Mouse (Mus musculus) hindbrain, embryonic 13.5 days (tissue): Measurements from ENCODE around the gene Spdl1. TPM values are rescaled to one million over a fixed set of nuclear protein-coding genes. Genes with fewer than 3 reads are reported as not detected.

Experiments used
- ATAC-seq: fragments of 200-750 bp; cut with Nextera tagmentation; 2 replicates; pipeline ENCODE4 v1.8.0; 2017; ENCODE audit warnings: moderate TSS enrichment; ENCODE audit not compliant: low FRiP score
- H3K27ac ChIP-seq: fragments of 300-500 bp; sonication (generic); 2 replicates; pipeline ENCODE4 v1.5.1; 2015; ENCODE audit warnings: inconsistent platforms, mild to moderate bottlenecking, moderate library complexity
- H3K27me3 ChIP-seq: fragments of 300-500 bp; sonication (generic); 2 replicates; pipeline ENCODE4 v1.6.1; 2015; ENCODE audit warnings: mild to moderate bottlenecking, inconsistent platforms
- H3K36me3 ChIP-seq: fragments of 300-500 bp; sonication (generic); 2 replicates; pipeline ENCODE4 v1.6.1; 2015; ENCODE audit warnings: mild to moderate bottlenecking, inconsistent platforms
- H3K4me1 ChIP-seq: fragments of 300-500 bp; sonication (generic); replicated peaks from 2 replicates; pipeline ENCODE4 v1.6.1; 2015; ENCODE audit warnings: inconsistent platforms
- H3K4me2 ChIP-seq: fragments of 300-500 bp; sonication (generic); 2 replicates; pipeline ENCODE4 v1.6.1; 2015; ENCODE audit warnings: inconsistent platforms, mild to moderate bottlenecking, moderate library complexity
- H3K4me3 ChIP-seq: fragments of 300-500 bp; sonication (generic); 2 replicates; pipeline ENCODE4 v1.5.1; 2015; ENCODE audit warnings: mild to moderate bottlenecking, inconsistent platforms
- H3K9ac ChIP-seq: fragments of 300-500 bp; sonication (generic); 2 replicates; pipeline ENCODE4 v1.6.1; 2015; ENCODE audit warnings: mild to moderate bottlenecking, inconsistent platforms
- H3K9me3 ChIP-seq: fragments of 300-500 bp; sonication (generic); 2 replicates; pipeline ENCODE4 v1.6.1; 2016; ENCODE audit warnings: inconsistent platforms
- WGBS: fragments of 180-500 bp; shearing (Covaris S2); methylation state at CpG from one replicate; pipeline ENCODE4 v1.1.7; 2015; 5-methylcytosine and 5-hydroxymethylcytosine counted together
- polyA plus RNA-seq: library from polyadenylated mRNA; unstranded; fragments of >200 nt; fragmentation: Nextera tagmentation; extraction: Ambion mirVana; gene quantifications from 2 replicates; pipeline ENCODE4 v1.2.1, GENCODE M21; 2015

Gene Spdl1
- polyA plus RNA-seq, 1 experiment from 2014 or later, result 5.4 TPM

- Histone ChIP-seq H3K27ac (no peak overlapping the region), H3K4me2 (no peak overlapping the region), H3K9ac (no peak overlapping the region), H3K27me3 (no peaks in the 10 kb centered on the region), H3K4me3 (no peak overlapping the region), H3K9me3 (no peaks in the 10 kb centered on the region), H3K4me1 (peaks cover 8% of the 10 kb centered on the region; the same call in 1 of the 2 replicates), H3K36me3 (no peaks in the 10 kb centered on the region)
- ATAC-seq, result no peak
- 64% methylated on average over 12 of the region's 12 CpGs for WGBS
Measured at GRCm38 (mm10) chr11:34771221-34771986, 62.0 kb downstream of the Spdl1 start.

GRCm38 (mm10) chr11:34770666-34771065 lies 62.8 kb downstream of the Spdl1 start:
- WGBS, result 64% methylated on average over 4 of the region's 4 CpGs
- no peak overlapping the region for H3K4me3 ChIP-seq
- peaks cover 8% of the 10 kb centered on the region; the same call in 1 of the 2 replicates for H3K4me1 ChIP-seq
- H3K9me3 ChIP-seq, result no peaks in the 10 kb centered on the region
- H3K27ac ChIP-seq, result no peak overlapping the region
- ATAC-seq, result no peak
- H3K36me3 ChIP-seq, result no peaks in the 10 kb centered on the region
- H3K4me2 ChIP-seq, result no peak overlapping the region
- H3K9ac ChIP-seq, result no peak overlapping the region
- no peaks in the 10 kb centered on the region for H3K27me3 ChIP-seq

GRCm38 (mm10) chr11:34769946-34770345 lies 63.5 kb downstream of the Spdl1 start:
- 77% methylated on average over 8 of the region's 8 CpGs for WGBS
- H3K4me1 ChIP-seq, result peaks cover 8% of the 10 kb centered on the region; the same call in 1 of the 2 replicates

GRCm38 (mm10) chr11:34769396-34769795 lies 64.0 kb downstream of the Spdl1 start:
- H3K27ac ChIP-seq, result no peak overlapping the region
- H3K4me1 ChIP-seq, result 0 out of 2 replicates have a peak, but pooled peaks cover 5% of the 10 kb centered on the region
- no peak overlapping the region for H3K4me2 ChIP-seq
- no peak overlapping the region for H3K9ac ChIP-seq
- no peaks in the 10 kb centered on the region for H3K9me3 ChIP-seq
- ATAC-seq, result no peak
- no peak overlapping the region for H3K4me3 ChIP-seq
- 79% methylated on average over 2 of the region's 2 CpGs for WGBS
- no peaks in the 10 kb centered on the region for H3K36me3 ChIP-seq
- no peaks in the 10 kb centered on the region for H3K27me3 ChIP-seq

More at GRCm38 (mm10) chr11:34769946-34770345, 63.5 kb downstream of the Spdl1 start:
- no peak for ATAC-seq
- H3K27ac ChIP-seq, result no peak overlapping the region
- H3K9me3 ChIP-seq, result no peaks in the 10 kb centered on the region
- no peaks in the 10 kb centered on the region for H3K27me3 ChIP-seq
- no peak overlapping the region for H3K4me3 ChIP-seq
- no peaks in the 10 kb centered on the region for H3K36me3 ChIP-seq
- no peak overlapping the region for H3K9ac ChIP-seq
- no peak overlapping the region for H3K4me2 ChIP-seq

GRCm38 (mm10) chr11:34763739-34764361 lies 69.6 kb downstream of the Spdl1 start:
- Histone ChIP-seq H3K36me3 (no peaks in the 10 kb centered on the region), H3K9me3 (no peaks in the 10 kb centered on the region), H3K9ac (no peak overlapping the region), H3K27me3 (no peaks in the 10 kb centered on the region), H3K4me3 (no peak overlapping the region), H3K4me1 (no peaks in the 10 kb centered on the region), H3K27ac (no peak overlapping the region), H3K4me2 (no peak overlapping the region)
- ATAC-seq, result no peak
- 85% methylated on average over 5 of the region's 5 CpGs for WGBS

GRCm38 (mm10) chr11:34762570-34763127 lies 70.8 kb downstream of the Spdl1 start:
- H3K36me3 ChIP-seq, result no peaks in the 10 kb centered on the region
- no peak overlapping the region for H3K4me3 ChIP-seq
- WGBS, result 85% methylated on average over 5 of the region's 5 CpGs
- no peaks in the 10 kb centered on the region for H3K27me3 ChIP-seq
- no peak overlapping the region for H3K9ac ChIP-seq
- ATAC-seq, result no peak
- H3K4me2 ChIP-seq, result no peak overlapping the region
- H3K27ac ChIP-seq, result no peak overlapping the region
- no peaks in the 10 kb centered on the region for H3K9me3 ChIP-seq
- no peaks in the 10 kb centered on the region for H3K4me1 ChIP-seq

GRCm38 (mm10) chr11:34762125-34762524 lies 71.3 kb downstream of the Spdl1 start:
- H3K9ac ChIP-seq, result no peak overlapping the region
- H3K9me3 ChIP-seq, result no peaks in the 10 kb centered on the region
- no peaks in the 10 kb centered on the region for H3K27me3 ChIP-seq
- H3K4me2 ChIP-seq, result no peak overlapping the region
- 89% methylated on average over 6 of the region's 6 CpGs for WGBS
- no peak overlapping the region for H3K27ac ChIP-seq
- H3K4me3 ChIP-seq, result no peak overlapping the region
- ATAC-seq, result no peak
- no peaks in the 10 kb centered on the region for H3K36me3 ChIP-seq
- no peaks in the 10 kb centered on the region for H3K4me1 ChIP-seq

GRCm38 (mm10) chr11:34759582-34759981 lies 73.9 kb downstream of the Spdl1 start:
- no peak for ATAC-seq
- WGBS, result 85% methylated on average over 4 of the region's 4 CpGs

More at GRCm38 (mm10) chr11:34759582-34759981, 73.9 kb downstream of the Spdl1 start:
- no peak overlapping the region for H3K27ac ChIP-seq
- no peaks in the 10 kb centered on the region for H3K4me1 ChIP-seq
- no peaks in the 10 kb centered on the region for H3K36me3 ChIP-seq
- H3K9me3 ChIP-seq, result no peaks in the 10 kb centered on the region
- H3K4me3 ChIP-seq, result no peak overlapping the region
- no peaks in the 10 kb centered on the region for H3K27me3 ChIP-seq
- H3K4me2 ChIP-seq, result no peak overlapping the region
- no peak overlapping the region for H3K9ac ChIP-seq

Other genes with a start within 250 kb of the Spdl1 start
- gene Dock2, start 49.7 kb downstream of the Spdl1 start, polyA plus RNA-seq, result 0.87 and 0.93 TPM in 2 replicates